Mouse (Mus musculus) activated CD4-positive, CD25-positive, alpha-beta regulatory T cell (primary cell): ENCODE results near the gene Iqcn. TPM values are rescaled to one million over a fixed set of nuclear protein-coding genes. Genes with fewer than 3 reads are reported as not detected.

Experiments used
- polyA plus RNA-seq, 2 experiments: library from polyadenylated mRNA; unstranded; fragments of 100-300 nt; shearing (Covaris generic); gene quantifications; one replicate each; pipeline ENCODE4 v1.2.1; 2017

The Iqcn gene
- not detected for polyA plus RNA-seq

DNA sequence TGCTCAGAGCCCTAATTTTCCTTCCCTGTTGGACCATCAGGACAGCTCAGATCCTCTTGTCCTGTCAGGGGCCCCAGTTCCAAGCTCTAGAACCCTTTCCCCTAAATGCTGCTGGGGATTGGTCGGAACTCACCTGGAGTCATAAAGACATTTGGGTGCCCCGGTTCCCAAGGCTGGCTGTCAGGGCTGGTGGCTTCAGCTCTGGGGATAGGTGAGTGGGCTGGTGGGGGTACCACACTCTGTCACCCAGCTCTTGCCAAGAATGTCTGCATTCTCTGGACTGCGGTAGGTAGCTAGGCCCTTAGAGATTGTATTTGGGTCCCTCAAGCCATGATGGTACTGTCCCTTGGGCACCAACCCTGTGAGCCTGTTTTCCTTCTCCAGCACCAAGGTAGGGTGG is at the start of gene Iqcn:
TSS of gene Iqcn (plus strand) at position 171 of the 400 bp plus-strand sequence.

DNA sequence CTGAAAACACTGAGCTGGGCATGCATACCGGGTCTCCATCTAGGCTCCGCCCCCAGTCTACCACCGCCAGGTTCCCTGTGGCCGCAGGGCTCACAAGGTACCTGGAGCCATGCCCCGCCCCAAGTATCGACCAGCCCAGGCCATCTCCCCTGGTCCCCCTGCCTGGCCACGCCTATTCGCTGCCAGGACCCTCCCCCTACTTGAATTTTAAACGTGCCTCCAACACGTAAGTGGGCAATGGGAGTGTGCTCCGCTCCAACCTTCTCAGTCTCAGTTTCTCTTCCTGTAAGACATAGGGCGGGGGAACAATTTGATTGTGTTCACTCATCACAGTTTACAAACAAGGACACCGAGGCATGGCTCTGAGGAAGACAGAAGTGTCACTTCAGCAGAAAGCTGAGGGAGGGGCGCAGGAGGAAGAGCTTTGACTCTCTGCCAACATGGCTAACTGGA is 43.0 kb upstream of the Iqcn start, which contains the start of gene Pgpep1:
TSS of gene Pgpep1 (minus strand) at position 116 of the 453 bp plus-strand sequence.

DNA sequence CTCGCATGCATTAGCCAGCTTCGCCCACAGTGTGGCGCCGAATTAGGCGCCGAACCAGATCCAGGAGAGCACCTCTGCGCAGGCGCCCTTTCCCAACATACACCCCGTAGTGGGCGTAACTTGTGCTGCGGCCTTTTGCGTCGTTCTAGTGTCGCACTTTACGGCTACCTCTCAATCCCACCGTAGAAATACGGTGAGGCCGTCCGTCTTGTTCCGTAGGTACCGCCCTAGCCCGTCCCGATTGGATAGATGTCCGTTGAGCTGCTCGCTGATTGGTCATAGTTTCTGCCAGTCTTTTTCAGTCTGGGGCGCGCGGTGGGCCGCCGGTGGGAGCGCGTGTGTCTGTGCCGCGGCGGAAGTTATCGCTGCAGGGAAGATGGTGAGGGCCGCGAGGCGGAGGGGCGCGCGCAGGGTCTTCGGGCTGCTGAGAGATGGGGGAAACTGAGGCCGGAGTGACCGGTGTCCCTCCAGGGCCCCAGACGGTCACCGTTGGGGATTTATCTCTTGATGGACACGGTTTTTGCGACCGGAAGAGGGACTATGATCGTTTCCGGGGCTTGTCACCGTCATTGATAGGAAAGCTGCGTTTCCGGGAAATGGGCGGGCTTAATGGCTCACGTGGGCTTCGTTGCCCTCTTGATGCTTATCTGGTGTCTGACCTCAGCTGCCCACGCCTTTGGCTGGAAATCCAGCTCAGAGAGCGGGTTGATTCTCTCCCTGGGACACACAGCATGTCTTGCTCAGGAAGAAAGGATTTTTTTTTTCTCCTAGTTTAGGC is 30.0 kb upstream of the Iqcn start, which contains the start of gene Lsm4:
TSS of gene Lsm4 (plus strand) at position 170 of the 778 bp plus-strand sequence.

DNA sequence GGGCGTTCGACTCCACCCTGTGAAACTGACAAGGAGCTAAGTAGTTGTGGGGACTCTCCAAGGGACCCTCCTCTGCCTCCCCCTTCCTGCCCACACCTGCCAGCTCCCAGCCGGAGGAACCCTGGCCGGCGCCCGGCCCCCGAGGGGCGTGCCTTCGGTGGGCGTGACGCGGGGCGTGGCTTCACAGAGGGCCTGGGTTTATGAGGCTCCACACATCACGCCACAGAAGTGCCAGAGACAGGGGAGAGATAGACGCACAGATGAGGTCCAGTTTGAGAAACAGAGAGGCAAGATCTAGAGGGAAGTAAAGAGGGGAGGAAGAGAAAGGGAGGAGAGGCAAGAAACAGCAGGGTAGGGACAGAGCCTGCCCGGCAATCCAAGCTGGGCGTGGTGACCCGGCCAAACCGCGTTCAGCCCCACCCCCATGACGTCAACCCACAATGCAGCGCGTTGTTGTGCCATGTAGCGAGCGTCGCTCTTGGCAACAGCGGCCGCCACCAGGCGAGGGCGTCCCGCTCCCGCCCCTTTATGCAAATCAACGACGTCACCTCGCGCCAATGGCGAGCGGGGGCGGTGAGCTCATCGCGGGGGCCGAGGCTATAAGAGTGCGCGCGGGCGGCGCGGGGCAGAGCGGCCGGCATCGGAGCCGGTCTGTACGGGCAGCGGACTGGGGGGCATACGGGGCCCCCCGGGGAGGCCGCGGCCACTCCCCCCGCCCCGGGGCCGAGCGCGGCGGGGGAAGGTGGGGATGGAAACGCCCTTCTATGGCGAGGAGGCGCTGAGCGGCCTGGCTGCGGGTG is 4.7 kb upstream of the Iqcn start, which contains the start of gene Jund:
TSS of gene Jund (plus strand) at position 640 of the 800 bp plus-strand sequence.

DNA sequence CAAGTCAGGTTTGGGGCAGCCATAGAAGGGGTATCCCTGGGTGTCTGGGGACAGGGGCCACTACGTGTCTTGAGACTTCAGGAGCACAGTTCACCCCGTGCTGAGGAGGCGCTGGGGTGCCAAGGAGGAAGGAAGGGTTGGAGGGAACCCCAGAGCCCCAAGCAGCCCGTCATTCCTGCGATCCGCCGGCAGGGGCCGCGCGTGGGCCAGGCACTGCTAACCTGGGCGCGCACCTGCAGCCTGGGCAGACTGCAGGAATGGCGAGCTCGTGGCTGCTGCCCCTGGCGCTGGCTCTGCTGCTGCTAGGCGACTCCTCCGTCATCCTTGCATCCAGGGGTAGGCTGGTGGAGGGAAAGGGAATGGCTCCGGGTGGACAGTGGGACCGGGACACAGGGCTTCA is 15.0 kb downstream of the Iqcn start, which contains the start of gene Gm3336:
TSS of gene Gm3336 (plus strand) at position 247 of the 400 bp plus-strand sequence.

DNA sequence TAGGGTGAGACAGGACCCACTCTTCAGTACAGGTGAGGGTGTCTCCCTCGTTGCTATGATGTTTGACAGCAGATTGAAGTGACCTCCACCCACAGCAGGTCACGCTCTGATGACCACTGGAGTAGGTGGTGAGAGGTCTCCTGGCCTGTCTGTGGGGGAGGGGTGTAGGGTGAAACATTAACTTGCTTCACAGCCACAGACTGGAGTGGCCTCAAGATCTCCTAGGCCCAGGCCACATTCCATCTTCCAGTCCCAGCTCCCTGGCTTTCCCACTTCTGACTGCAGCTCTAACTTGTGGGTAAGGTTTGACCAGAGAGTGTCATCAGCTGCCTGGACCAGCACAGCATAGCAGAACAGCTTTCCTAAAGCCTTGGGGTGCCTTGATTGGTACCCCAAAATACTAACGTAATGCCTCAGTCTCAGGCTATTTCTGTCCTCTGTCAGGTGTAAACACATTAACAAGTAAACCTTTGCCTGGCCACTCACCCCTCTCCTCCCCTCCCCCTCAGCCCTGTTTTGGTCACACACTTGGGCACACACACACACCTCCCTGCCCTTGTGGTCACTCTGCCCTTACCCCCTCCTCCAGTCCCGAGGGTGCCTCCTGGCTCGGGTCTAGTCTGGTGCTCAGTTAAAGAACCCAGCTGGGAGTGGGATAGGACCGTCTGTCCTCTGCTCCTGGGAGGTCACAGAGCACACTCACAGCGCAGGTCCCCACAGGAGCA is 20.4 kb downstream of the Iqcn start, which contains the start of gene Pde4c:
TSS of gene Pde4c (plus strand) at position 235 of the 725 bp plus-strand sequence.

DNA sequence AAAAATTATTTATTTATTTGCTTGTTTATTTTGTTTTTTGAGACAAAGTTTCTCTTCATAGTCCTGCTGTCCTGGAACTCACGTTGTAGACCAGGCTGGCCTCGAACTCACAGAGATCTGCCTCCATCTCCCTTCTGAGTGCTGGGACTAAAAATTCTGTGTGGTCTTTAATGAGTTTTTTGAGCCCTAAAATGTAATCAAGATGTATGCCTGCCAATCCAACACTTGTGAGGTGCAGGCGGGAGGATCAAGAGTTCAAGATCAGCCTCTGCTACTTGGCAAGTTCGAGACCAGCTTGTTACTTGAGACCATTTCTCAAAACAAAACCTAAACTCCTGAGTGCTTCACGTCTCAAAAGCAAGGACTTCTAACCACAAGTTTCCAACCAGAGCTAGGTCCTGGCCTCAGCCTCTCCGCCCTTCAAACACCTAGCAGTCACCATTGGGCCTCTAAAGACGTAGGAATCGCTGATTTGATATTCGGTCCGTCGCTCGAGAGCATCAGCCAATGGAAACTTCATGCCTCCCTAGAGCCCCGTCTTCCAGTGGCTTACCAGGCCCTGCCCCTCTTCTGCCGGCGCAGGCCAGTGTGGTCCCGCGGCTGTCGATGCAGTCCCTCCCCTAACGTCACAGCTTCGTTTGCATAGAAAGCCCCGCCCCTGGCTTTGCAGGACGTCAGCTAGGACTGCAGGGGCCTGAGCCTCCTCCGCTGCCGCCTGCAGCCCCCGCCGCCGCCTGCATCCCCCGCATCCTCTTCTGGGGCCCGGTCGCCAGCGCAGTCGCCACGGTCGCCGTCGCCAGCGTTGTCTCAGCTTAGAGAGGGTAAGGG is 51.0 kb downstream of the Iqcn start, which contains the start of gene Rab3a:
TSS of gene Rab3a (plus strand) at position 637 of the 828 bp plus-strand sequence.

DNA sequence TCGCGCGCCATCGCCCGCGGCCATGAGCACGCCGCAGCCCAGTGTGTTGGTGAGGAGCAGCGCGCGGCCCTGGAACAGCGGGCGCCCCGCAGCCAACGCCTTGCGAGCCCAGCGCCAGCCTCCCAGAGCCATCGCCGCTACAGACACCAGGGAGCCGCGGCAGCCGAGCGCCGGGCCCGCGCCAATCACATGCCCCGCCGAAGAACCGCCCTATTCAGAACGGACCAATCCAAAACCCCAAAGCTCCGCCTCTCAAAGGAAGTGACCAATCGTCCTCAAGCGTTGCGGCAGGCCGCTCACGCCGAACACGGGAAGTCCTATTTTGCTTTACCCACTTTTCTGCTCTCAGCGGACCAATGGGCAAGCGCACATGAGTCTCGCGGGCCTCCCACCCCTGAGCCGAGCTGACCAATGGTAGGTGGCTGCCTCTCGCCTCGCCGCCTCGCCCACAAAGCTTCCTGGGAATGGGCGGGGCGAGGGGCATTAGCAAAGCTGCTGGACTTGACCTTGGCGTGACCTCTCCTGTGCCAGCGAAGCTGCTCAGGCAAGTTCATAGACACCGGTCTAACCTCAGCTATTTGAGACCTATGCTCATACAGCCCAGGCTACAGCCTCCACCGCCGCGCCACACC is 57.6 kb downstream of the Iqcn start, which contains the start of gene Mpv17l2:
TSS of gene Mpv17l2 (minus strand) at position 172 of the 632 bp plus-strand sequence.

Other genes starting within 250 kb of the Iqcn start
- 10 to 100 TPM; 10.3 to 17.8 TPM for gene Klhl26, start 226.5 kb upstream of the Iqcn start, polyA plus RNA-seq
- not detected for gene Tmem59l, start 216.1 kb upstream of the Iqcn start, polyA plus RNA-seq
- not detected for gene Crlf1, start 210.3 kb upstream of the Iqcn start, polyA plus RNA-seq
- gene Rex1bd, start 196.7 kb upstream of the Iqcn start, polyA plus RNA-seq, result 100 to 1,000 TPM; 103 to 125 TPM
- gene Uba52, start 192.7 kb upstream of the Iqcn start, polyA plus RNA-seq, result 1,000 to 10,000 TPM in 1 of 2 experiments, 100 to 1,000 TPM in 1; 932 to 1,504 TPM
- 100 to 1,000 TPM; 372 to 404 TPM for gene Fkbp8, start 175.7 kb upstream of the Iqcn start, polyA plus RNA-seq
- gene Kxd1, start 175.5 kb upstream of the Iqcn start, polyA plus RNA-seq, result 100 to 1,000 TPM; 108 to 123 TPM
- gene Ell, start 164.0 kb upstream of the Iqcn start, polyA plus RNA-seq, result 10 to 100 TPM; 25.7 to 27.7 TPM
- gene Isyna1, start 109.1 kb upstream of the Iqcn start, polyA plus RNA-seq, result 10 to 100 TPM; 31.5 to 78.3 TPM
- 100 to 1,000 TPM; 121 to 146 TPM for gene Ssbp4, start 94.6 kb upstream of the Iqcn start, polyA plus RNA-seq
- under 1 TPM; 0.38 to 0.74 TPM for gene Lrrc25, start 87.3 kb upstream of the Iqcn start, polyA plus RNA-seq
- gene Gdf15, start 71.0 kb upstream of the Iqcn start, polyA plus RNA-seq, result not detected
- gene Pgpep1, start 43.1 kb upstream of the Iqcn start, polyA plus RNA-seq, result 1 to 10 TPM; 4.7 to 9.1 TPM
- 100 to 1,000 TPM; 348 to 441 TPM for gene Lsm4, start 30.2 kb upstream of the Iqcn start, polyA plus RNA-seq
- 100 to 1,000 TPM; 757 to 879 TPM for gene Jund, start 4.5 kb upstream of the Iqcn start, polyA plus RNA-seq
- gene Gm3336, start 15.1 kb downstream of the Iqcn start, polyA plus RNA-seq, result not detected
- gene Pde4c, start 20.3 kb downstream of the Iqcn start, polyA plus RNA-seq, result 1 to 10 TPM; 1.0 to 1.3 TPM
- gene Rab3a, start 51.2 kb downstream of the Iqcn start, polyA plus RNA-seq, result 10 to 100 TPM in 1 of 2 experiments, 1 to 10 TPM in 1; 9.7 to 16.6 TPM
- gene Mpv17l2, start 57.5 kb downstream of the Iqcn start, polyA plus RNA-seq, result 10 to 100 TPM; 59.1 to 73.1 TPM
- 10 to 100 TPM; 13.9 to 22.7 TPM for gene Pik3r2, start 73.3 kb downstream of the Iqcn start, polyA plus RNA-seq
- gene Mast3, start 101.6 kb downstream of the Iqcn start, polyA plus RNA-seq, result 10 to 100 TPM; 54.7 to 94.0 TPM
- gene Il12rb1, start 105.0 kb downstream of the Iqcn start, polyA plus RNA-seq, result 10 to 100 TPM; 29.0 to 82.4 TPM
- 10 to 100 TPM; 13.9 to 20.1 TPM for gene Arrdc2, start 136.3 kb downstream of the Iqcn start, polyA plus RNA-seq
- under 1 TPM in 1 of 2 experiments, not detected in 1; 0.06 TPM for gene Kcnn1, start 159.8 kb downstream of the Iqcn start, polyA plus RNA-seq
- 10 to 100 TPM; 62.7 to 99.4 TPM for gene Ccdc124, start 170.5 kb downstream of the Iqcn start, polyA plus RNA-seq
- not detected for gene Slc5a5, start 189.3 kb downstream of the Iqcn start, polyA plus RNA-seq
- 1,000 to 10,000 TPM; 4,681 to 8,115 TPM for gene Rpl18a, start 194.0 kb downstream of the Iqcn start, polyA plus RNA-seq
- 10 to 100 TPM; 37.1 to 44.8 TPM for gene Map1s, start 202.5 kb downstream of the Iqcn start, polyA plus RNA-seq